Mouse (Mus musculus): ENCODE data around the gene Zdhhc1. TPM values are rescaled to one million over a fixed set of nuclear protein-coding genes. Genes with fewer than 3 reads are reported as not detected.

Zdhhc1 gene
- polyA plus RNA-seq, 1 experiment = 24.7 TPM

- Histone ChIP-seq H3K27ac (ENCODE audit: insufficient read depth, low read length) (no peak overlapping the region), H3K4me3 (ENCODE audit: insufficient read depth, low read length) (no peak overlapping the region), H3K4me1 (ENCODE audit: control insufficient read depth, insufficient read depth, low read length) (no peaks in the 10 kb centered on the region)
- TF ChIP-seq CTCF (IDR thresholded peaks at IDR 0.05; ENCODE audit: borderline replicate concordance, insufficient read depth, low read length) (no peak), POLR2A (IDR thresholded peaks at IDR 0.05; ENCODE audit: low read depth, low read length) (no peak)
Observed at GRCm38 (mm10) chr8:105451903-105452603, 44.6 kb downstream of the Zdhhc1 start.

DNA sequence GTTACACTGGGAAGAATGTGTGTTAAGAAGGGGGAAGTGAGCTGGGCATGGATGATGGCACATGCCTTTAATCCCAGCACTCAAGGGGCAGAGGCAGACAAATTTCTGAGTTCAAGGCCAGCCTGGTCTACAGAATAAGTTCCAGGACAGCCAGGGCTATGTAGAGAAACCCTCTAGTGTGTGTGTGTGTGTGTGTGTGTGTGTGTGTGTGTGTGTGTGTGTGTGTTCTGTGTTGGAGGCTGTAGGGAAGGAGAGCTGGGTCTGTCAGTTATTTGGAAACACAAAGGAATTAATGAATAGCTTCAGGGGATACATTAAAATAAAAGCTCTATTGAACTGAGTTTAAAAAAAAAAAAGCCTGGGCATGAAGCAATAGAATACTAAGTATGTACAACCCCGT is 45.7 kb downstream of the Zdhhc1 start:
- Histone ChIP-seq H3K27ac (ENCODE audit: insufficient read depth, low read length) (no peak overlapping the region), H3K4me3 (ENCODE audit: insufficient read depth, low read length) (no peak overlapping the region), H3K4me1 (ENCODE audit: control insufficient read depth, insufficient read depth, low read length) (no peaks in the 10 kb centered on the region)
- TF ChIP-seq POLR2A (IDR thresholded peaks at IDR 0.05; ENCODE audit: low read depth, low read length) (no peak), CTCF (IDR thresholded peaks at IDR 0.05; ENCODE audit: borderline replicate concordance, insufficient read depth, low read length) (no peak)

- H3K27ac ChIP-seq (ENCODE audit: insufficient read depth, low read length) = no peak overlapping the region
- H3K4me1 ChIP-seq (ENCODE audit: control insufficient read depth, insufficient read depth, low read length) = 0 out of 2 replicates have a peak, but pooled peaks cover 2% of the 10 kb centered on the region
- no peak overlapping the region for H3K4me3 ChIP-seq (ENCODE audit: insufficient read depth, low read length)
- no peak for TF ChIP-seq CTCF (IDR thresholded peaks at IDR 0.05; ENCODE audit: borderline replicate concordance, insufficient read depth, low read length)
- no peak for TF ChIP-seq POLR2A (IDR thresholded peaks at IDR 0.05; ENCODE audit: low read depth, low read length)
Observed at GRCm38 (mm10) chr8:105448596-105448995, 48.1 kb downstream of the Zdhhc1 start.

- H3K4me1 ChIP-seq (ENCODE audit: control insufficient read depth, insufficient read depth, low read length) = 0 out of 2 replicates have a peak, but pooled peaks cover 2% of the 10 kb centered on the region
- no peak overlapping the region for H3K4me3 ChIP-seq (ENCODE audit: insufficient read depth, low read length)
- H3K27ac ChIP-seq (ENCODE audit: insufficient read depth, low read length) = no peak overlapping the region
- TF ChIP-seq POLR2A (IDR thresholded peaks at IDR 0.05; ENCODE audit: low read depth, low read length) (no peak), CTCF (IDR thresholded peaks at IDR 0.05; ENCODE audit: borderline replicate concordance, insufficient read depth, low read length) (no peak)
Observed at GRCm38 (mm10) chr8:105448188-105448587, 48.5 kb downstream of the Zdhhc1 start.

- no peak overlapping the region for H3K27ac ChIP-seq (ENCODE audit: insufficient read depth, low read length)
- H3K4me1 ChIP-seq (ENCODE audit: control insufficient read depth, insufficient read depth, low read length) = 0 out of 2 replicates have a peak, but pooled peaks cover 2% of the 10 kb centered on the region
- no peak overlapping the region for H3K4me3 ChIP-seq (ENCODE audit: insufficient read depth, low read length)
- TF ChIP-seq POLR2A (IDR thresholded peaks at IDR 0.05; ENCODE audit: low read depth, low read length) (no peak), CTCF (IDR thresholded peaks at IDR 0.05; ENCODE audit: borderline replicate concordance, insufficient read depth, low read length) (no peak)
Observed at GRCm38 (mm10) chr8:105446127-105446552, 50.6 kb downstream of the Zdhhc1 start.

DNA sequence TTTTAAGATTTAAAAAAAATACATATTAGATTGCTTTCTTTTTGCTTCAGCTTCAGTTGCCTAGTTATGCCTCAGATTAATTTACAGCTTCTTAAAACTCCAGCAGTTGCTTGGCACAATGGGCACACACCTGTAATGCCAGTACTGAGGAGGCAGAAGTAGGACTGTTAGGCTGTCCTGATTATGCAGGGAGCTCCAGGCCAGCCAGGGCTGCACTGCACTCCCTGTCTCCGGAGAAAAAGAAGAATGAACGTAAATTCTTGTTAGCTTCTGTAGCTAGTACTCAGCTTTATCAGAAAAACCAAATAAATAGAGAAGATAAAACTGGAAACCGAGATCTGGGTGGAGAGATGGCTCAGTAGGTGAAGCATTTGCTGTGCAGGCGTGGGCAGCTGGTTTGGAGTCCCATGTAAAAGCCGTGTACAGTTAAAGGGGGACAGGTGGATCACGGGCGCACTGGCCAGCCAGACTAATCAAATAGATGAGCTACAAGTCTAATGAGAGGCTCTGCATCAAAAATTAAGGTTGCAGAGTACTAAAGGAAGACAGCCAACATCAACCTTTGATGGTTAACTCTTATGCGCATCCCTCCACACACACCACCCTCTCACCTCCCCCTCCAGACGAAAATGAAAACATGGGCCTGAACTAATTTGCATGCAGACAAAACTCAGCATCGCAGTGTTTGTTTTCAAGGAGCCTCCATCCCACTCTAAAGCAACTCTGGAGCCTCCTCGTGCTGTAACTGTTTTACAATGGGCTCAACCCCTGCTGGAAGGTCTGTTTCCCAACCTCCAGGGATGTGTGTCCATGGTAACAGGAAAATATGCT is 51.2 kb downstream of the Zdhhc1 start:
- Histone ChIP-seq H3K4me1 (ENCODE audit: control insufficient read depth, insufficient read depth, low read length) (0 out of 2 replicates have a peak, but pooled peaks cover 2% of the 10 kb centered on the region), H3K4me3 (ENCODE audit: insufficient read depth, low read length) (no peak overlapping the region), H3K27ac (ENCODE audit: insufficient read depth, low read length) (no peak overlapping the region)
- no peak for TF ChIP-seq POLR2A (IDR thresholded peaks at IDR 0.05; ENCODE audit: low read depth, low read length)
- TF ChIP-seq CTCF (IDR thresholded peaks at IDR 0.05; ENCODE audit: borderline replicate concordance, insufficient read depth, low read length) = no peak

GRCm38 (mm10) chr8:105442661-105443060 is 54.0 kb downstream of the Zdhhc1 start:
- H3K4me1 ChIP-seq (ENCODE audit: control insufficient read depth, insufficient read depth, low read length) = 0 out of 2 replicates have a peak, but pooled peaks cover 2% of the 10 kb centered on the region
- H3K27ac ChIP-seq (ENCODE audit: insufficient read depth, low read length) = no peak overlapping the region
- no peak overlapping the region for H3K4me3 ChIP-seq (ENCODE audit: insufficient read depth, low read length)
- TF ChIP-seq POLR2A (IDR thresholded peaks at IDR 0.05; ENCODE audit: low read depth, low read length) (no peak), CTCF (IDR thresholded peaks at IDR 0.05; ENCODE audit: borderline replicate concordance, insufficient read depth, low read length) (no peak)

- Histone ChIP-seq H3K4me3 (ENCODE audit: insufficient read depth, low read length) (no peak overlapping the region), H3K27ac (ENCODE audit: insufficient read depth, low read length) (no peak overlapping the region), H3K4me1 (ENCODE audit: control insufficient read depth, insufficient read depth, low read length) (0 out of 2 replicates have a peak, but pooled peaks cover 2% of the 10 kb centered on the region)
- TF ChIP-seq CTCF (IDR thresholded peaks at IDR 0.05; ENCODE audit: borderline replicate concordance, insufficient read depth, low read length) = no peak
- TF ChIP-seq POLR2A (IDR thresholded peaks at IDR 0.05; ENCODE audit: low read depth, low read length) = no peak
Observed at GRCm38 (mm10) chr8:105441433-105441832, 55.3 kb downstream of the Zdhhc1 start.

- Histone ChIP-seq H3K4me1 (ENCODE audit: control insufficient read depth, insufficient read depth, low read length) (no peaks in the 10 kb centered on the region), H3K4me3 (ENCODE audit: insufficient read depth, low read length) (no peak overlapping the region), H3K27ac (ENCODE audit: insufficient read depth, low read length) (no peak overlapping the region)
- TF ChIP-seq CTCF (IDR thresholded peaks at IDR 0.05; ENCODE audit: borderline replicate concordance, insufficient read depth, low read length) (no peak), POLR2A (IDR thresholded peaks at IDR 0.05; ENCODE audit: low read depth, low read length) (no peak)
Observed at GRCm38 (mm10) chr8:105438865-105439264, 57.8 kb downstream of the Zdhhc1 start.
